Mouse (Mus musculus) heart, embryonic 12.5 days (tissue): Measurements from ENCODE around the gene Elp5. TPM values are rescaled to one million over a fixed set of nuclear protein-coding genes. Genes with fewer than 3 reads are reported as not detected.
A peak's percentile ranks its signal among the peaks of the same experiment; 100 is the strongest.

ENCODE experiments used
- ATAC-seq: fragments of 200-750 bp; cut with Nextera tagmentation; 2 replicates; pipeline ENCODE4 v1.8.0; 2017; ENCODE audit warnings: moderate TSS enrichment, moderate library complexity; ENCODE audit not compliant: insufficient number of reproducible peaks, low FRiP score
- H3K27ac ChIP-seq: fragments of 300-500 bp; sonication (generic); 2 replicates; pipeline ENCODE4 v1.5.1; 2016; ENCODE audit warnings: mild to moderate bottlenecking, moderate library complexity; ENCODE audit not compliant: poor library complexity, severe bottlenecking
- H3K27me3 ChIP-seq: fragments of 300-500 bp; sonication (generic); replicated peaks from 2 replicates; pipeline ENCODE4 v1.6.1; 2016; ENCODE audit warnings: mild to moderate bottlenecking, moderate library complexity
- H3K36me3 ChIP-seq: fragments of 300-500 bp; sonication (generic); 2 replicates; pipeline ENCODE4 v1.6.1; 2016; ENCODE audit warnings: mild to moderate bottlenecking, moderate library complexity
- H3K4me1 ChIP-seq: fragments of 300-500 bp; sonication (generic); replicated peaks from 2 replicates; pipeline ENCODE4 v1.6.1; 2016; ENCODE audit warnings: mild to moderate bottlenecking
- H3K4me2 ChIP-seq: fragments of 300-500 bp; sonication (generic); 2 replicates; pipeline ENCODE4 v1.6.1; 2016; ENCODE audit warnings: mild to moderate bottlenecking, moderate library complexity
- H3K4me3 ChIP-seq: fragments of 300-500 bp; sonication (generic); 2 replicates; pipeline ENCODE4 v1.5.1; 2016; ENCODE audit warnings: mild to moderate bottlenecking
- H3K9ac ChIP-seq: fragments of 300-500 bp; sonication (generic); 2 replicates; pipeline ENCODE4 v1.6.1; 2016; ENCODE audit warnings: mild to moderate bottlenecking, moderate library complexity
- H3K9me3 ChIP-seq: fragments of 300-500 bp; sonication (generic); replicated peaks from 2 replicates; pipeline ENCODE4 v1.6.1; 2016; ENCODE audit warnings: mild to moderate bottlenecking, moderate library complexity
- WGBS: fragments of 180-500 bp; shearing (Covaris S2); methylation state at CpG from one replicate; pipeline ENCODE4 v1.1.7; 2016; 5-methylcytosine and 5-hydroxymethylcytosine counted together
- polyA plus RNA-seq: library from polyadenylated mRNA; unstranded; fragments of >200 nt; fragmentation: Nextera tagmentation; extraction: Ambion mirVana; gene quantifications from 2 replicates; pipeline ENCODE4 v1.2.1, GENCODE M21; 2016

The Elp5 gene
- polyA plus RNA-seq, result 103 and 109 TPM in 2 replicates

DNA sequence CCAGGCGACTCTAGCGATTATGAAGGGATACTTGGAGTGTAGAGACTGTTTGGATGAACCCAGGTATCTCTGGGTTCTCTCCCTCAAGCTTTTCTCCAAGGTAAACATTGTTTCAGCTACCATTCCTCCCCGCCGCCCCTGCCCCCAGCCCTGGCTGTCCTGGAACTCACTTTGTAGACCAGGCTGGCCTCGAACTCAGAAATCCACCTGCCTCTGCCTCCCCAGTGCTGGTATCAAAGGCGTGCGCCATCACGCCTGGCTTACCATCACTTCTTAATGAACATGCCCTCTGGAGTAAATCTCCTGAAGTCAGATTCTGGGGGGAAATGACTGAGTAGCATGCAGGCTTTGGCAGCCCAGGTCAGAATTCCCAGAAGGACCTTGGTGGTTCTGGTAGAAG, at the start of gene Elp5:
TSS of gene Elp5 (minus strand) at position 293 of the 400 bp plus-strand sequence.
- Histone ChIP-seq H3K4me2 (peak within 1 kb of the TSS; percentile 94), H3K4me1 (peaks cover 24% of the 10 kb centered on the region), H3K9me3 (no peaks in the 10 kb centered on the region), H3K36me3 (peaks cover 47% of the 10 kb centered on the region), H3K4me3 (peak within 1 kb of the TSS; percentile 87), H3K9ac (peak within 1 kb of the TSS; percentile 98), H3K27ac (peak within 1 kb of the TSS; percentile 99), H3K27me3 (no peaks in the 10 kb centered on the region)
- 52% methylated on average over 8 of the region's 8 CpGs for WGBS
- no peak for ATAC-seq

DNA sequence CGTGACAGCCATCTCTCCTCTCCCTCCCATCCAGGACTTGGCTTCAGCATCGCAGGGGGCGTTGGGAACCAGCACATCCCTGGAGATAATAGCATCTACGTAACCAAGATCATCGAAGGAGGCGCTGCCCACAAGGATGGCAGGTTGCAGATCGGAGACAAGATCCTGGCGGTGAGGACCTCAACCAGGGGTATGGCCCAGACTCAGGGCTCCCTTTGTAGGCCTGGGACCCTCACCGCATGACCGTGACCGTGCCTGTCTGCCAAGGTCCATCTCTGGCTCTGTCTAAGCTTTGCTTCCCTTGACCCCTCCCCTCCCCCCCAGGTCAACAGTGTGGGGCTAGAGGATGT, 49.0 kb upstream of the Elp5 start:
- Histone ChIP-seq H3K9ac (no peak overlapping the region), H3K27me3 (no peaks in the 10 kb centered on the region), H3K4me1 (peaks cover 41% of the 10 kb centered on the region), H3K9me3 (no peaks in the 10 kb centered on the region), H3K27ac (no peak overlapping the region), H3K4me3 (no peak overlapping the region), H3K36me3 (peaks cover 29% of the 10 kb centered on the region), H3K4me2 (no peak overlapping the region)
- ATAC-seq, result no peak
- 95% methylated on average over 11 of the region's 11 CpGs for WGBS

DNA sequence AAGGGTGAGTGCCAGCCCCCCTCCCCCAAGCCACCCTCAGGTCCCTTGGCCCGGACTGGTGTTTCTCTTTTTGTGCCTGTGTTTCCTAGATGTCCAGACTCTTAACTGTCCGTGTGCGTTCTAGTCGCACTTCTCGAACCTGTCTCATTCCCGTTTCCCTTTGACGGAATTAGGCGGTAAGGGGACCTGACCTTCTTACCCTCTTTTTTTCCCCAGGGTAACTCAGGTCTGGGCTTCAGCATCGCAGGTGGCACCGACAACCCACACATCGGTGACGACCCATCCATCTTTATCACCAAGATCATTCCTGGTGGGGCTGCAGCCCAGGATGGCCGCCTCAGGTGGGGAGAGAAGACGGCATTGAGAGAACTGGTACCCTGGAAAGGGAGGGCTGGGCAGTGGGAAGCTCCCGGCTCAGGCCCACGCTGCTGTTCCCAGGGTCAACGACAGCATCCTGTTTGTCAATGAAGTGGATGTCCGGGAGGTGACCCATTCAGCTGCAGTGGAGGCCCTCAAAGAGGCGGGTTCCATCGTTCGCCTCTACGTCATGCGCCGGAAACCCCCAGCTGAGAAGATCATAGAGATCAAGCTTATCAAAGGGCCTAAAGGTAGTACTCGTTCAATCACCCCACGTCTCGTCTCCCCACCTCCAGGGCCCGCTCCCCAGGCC, 48.5 kb upstream of the Elp5 start:
- 91% methylated on average over 28 of the region's 28 CpGs for WGBS
- Histone ChIP-seq H3K36me3 (peaks cover 29% of the 10 kb centered on the region), H3K27ac (no peak overlapping the region)

DNA sequence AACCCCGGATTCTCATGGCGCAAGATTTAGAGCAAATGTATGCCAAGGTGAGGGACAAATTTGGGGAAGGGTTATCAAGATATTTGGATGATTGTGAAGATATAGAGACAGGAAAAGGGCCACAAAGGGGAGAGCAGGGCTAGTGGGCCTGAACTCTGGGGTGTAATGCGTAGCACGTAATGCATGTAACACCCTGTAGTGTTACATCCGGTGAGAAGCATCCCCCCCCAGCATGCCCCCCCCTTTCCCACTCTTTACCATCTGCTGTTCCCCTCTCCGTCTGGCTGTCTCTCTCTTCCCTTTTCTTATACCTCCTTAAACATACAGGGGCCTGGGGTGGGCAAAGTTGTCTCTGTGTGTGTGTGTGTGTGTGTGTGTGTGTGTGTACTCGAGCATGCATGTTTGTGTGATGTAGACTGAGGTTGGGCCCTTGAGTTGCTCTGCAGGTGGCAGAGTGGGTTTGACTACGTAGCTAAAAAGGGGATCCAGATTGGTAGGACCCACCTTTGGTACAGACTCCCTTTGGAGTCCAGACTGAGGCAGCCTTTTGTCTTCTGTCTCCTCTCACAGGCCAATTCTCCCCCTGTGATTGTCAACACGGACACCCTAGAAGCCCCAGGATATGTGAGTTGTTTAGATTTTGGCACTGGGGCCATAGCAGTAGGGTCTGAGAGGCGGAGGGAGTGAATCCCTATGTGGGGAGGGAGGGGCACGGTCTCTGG, 47.7 kb upstream of the Elp5 start:
- Histone ChIP-seq H3K27me3 (no peaks in the 10 kb centered on the region), H3K27ac (no peak overlapping the region), H3K4me1 (peaks cover 50% of the 10 kb centered on the region), H3K4me3 (peak overlapping the region; percentile 25; the same call in 1 of the 2 replicates), H3K36me3 (peaks cover 29% of the 10 kb centered on the region), H3K9ac (peak overlapping the region; percentile 25; the same call in 1 of the 2 replicates), H3K4me2 (peak overlapping the region; percentile 69), H3K9me3 (no peaks in the 10 kb centered on the region)
- 53% methylated on average over 11 of the region's 11 CpGs for WGBS
- ATAC-seq, result peak; percentile 24; the same call in 1 of the 2 replicates

More for the DNA sequence above, 48.5 kb upstream of the Elp5 start:
- Histone ChIP-seq H3K9ac (no peak overlapping the region), H3K4me2 (no peak overlapping the region), H3K4me1 (peaks cover 46% of the 10 kb centered on the region), H3K9me3 (no peaks in the 10 kb centered on the region), H3K27me3 (no peaks in the 10 kb centered on the region), H3K4me3 (no peak overlapping the region)
- no peak for ATAC-seq

DNA sequence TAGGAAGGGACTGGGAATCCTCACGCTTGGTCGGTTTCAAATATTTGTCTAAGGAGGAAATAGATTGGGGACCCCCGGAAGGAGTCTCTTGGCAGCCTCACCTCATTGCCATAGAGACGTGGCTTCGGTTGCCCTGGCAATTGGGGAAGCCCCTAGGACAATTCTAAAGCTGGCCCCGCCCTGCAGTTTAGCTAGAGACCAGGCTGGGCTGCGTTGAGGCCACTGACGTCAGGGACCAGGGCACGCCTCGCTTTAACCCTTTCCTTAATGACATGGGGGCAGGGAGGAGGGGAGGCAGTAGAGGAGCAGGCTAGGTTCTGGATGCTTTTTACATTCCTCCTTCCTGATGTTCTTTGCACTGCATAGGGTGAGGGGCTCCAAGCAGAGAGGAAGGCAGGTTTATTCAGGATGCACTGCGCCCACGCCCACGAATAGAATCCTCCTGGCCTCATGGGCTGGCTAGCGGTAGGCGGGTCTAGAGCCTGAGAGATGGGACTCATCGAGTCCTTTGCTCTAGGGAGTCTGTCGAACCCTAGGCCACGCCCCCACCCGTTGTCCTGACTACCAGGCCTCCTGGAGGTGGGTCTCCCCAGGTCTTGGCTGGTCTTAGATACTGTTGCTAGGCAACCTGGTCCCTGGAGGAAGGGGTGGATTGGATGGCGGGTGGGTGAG, 46.9 kb upstream of the Elp5 start:
- Histone ChIP-seq H3K36me3 (peaks cover 29% of the 10 kb centered on the region), H3K27ac (peak overlapping the region; percentile 77), H3K9me3 (no peaks in the 10 kb centered on the region), H3K9ac (peak overlapping the region; percentile 25; the same call in 1 of the 2 replicates), H3K4me1 (peaks cover 53% of the 10 kb centered on the region), H3K4me3 (peak overlapping the region; percentile 25), H3K4me2 (peak overlapping the region; percentile 69), H3K27me3 (no peaks in the 10 kb centered on the region)
- WGBS, result 1% methylated on average over 20 of the region's 20 CpGs
- peak; percentile 75 for ATAC-seq

DNA sequence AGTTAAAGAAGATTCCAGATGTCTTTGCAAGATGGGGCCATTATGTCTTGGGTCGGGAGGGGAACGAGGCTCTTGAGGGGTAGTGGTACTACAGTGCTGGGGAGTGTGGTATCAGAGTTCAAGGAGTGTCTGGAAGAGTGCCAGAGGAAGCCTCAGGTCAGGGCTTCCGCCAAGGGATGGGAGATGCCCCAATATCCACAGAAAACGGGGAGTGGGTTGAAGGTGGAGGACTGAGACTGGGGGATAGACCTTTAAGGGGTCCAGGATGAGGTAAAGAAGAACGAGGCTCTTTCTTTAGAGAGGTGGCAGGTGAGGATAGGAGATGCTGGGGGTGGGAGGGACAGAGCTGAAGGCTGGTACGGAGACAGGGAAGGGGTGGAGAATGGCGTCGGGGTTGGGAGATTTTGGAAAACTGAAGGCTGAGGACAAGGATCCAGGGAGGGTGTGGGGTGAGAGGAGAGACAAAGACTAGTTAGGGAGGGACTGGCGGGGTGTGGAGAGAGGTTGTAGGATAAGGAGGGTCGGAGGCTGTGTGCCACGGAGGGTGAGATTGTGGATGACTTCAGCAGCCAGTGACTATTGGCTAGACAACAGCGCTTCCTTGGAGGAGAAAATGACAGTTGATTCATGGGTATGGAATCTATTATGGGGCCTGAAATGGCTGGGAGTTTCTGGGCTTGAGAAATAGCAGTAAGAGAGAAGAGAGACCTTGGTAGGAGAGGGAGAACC, 46.2 kb upstream of the Elp5 start:
- H3K9ac ChIP-seq, result peak overlapping the region; percentile 22; the same call in 1 of the 2 replicates
- H3K9me3 ChIP-seq, result no peaks in the 10 kb centered on the region
- WGBS, result 23% methylated on average over 12 of the region's 12 CpGs
- peak overlapping the region; percentile 25 for H3K4me3 ChIP-seq
- no peaks in the 10 kb centered on the region for H3K27me3 ChIP-seq
- peak overlapping the region; percentile 69 for H3K4me2 ChIP-seq
- ATAC-seq, result no peak
- peaks cover 26% of the 10 kb centered on the region for H3K36me3 ChIP-seq
- peak overlapping the region; percentile 77 for H3K27ac ChIP-seq
- peaks cover 60% of the 10 kb centered on the region for H3K4me1 ChIP-seq

DNA sequence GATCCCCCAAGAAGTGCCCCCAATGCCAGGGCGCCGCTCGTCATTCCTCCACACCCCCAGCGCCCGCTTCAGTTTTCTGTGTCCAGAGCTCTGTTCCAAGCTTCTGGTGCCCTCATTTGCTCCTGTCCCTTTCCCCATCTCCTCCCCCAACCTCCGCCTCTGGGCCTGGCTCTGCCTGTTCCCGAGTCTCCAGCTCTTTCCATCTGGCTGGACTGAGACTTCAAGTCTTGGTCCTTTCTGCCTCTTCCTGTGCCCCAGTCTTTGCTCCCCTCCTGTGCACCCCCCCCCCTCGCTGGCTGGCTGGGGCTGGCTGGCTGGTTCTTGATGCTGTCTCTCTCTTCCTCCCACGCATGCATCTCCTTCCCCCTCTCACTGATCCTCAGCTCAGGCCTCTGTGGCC, 45.1 kb upstream of the Elp5 start:
- 0 out of 2 replicates have a peak overlapping the region, but pooled peaks have one; percentile 18 for H3K27ac ChIP-seq
- H3K9ac ChIP-seq, result no peak overlapping the region
- H3K9me3 ChIP-seq, result no peaks in the 10 kb centered on the region
- peaks cover 65% of the 10 kb centered on the region for H3K4me1 ChIP-seq
- no peak for ATAC-seq
- H3K4me2 ChIP-seq, result peak overlapping the region; percentile 69
- peak overlapping the region; percentile 39; the same call in 1 of the 2 replicates for H3K4me3 ChIP-seq
- peaks cover 18% of the 10 kb centered on the region for H3K36me3 ChIP-seq
- H3K27me3 ChIP-seq, result no peaks in the 10 kb centered on the region
- 40% methylated on average over 9 of the region's 9 CpGs for WGBS

DNA sequence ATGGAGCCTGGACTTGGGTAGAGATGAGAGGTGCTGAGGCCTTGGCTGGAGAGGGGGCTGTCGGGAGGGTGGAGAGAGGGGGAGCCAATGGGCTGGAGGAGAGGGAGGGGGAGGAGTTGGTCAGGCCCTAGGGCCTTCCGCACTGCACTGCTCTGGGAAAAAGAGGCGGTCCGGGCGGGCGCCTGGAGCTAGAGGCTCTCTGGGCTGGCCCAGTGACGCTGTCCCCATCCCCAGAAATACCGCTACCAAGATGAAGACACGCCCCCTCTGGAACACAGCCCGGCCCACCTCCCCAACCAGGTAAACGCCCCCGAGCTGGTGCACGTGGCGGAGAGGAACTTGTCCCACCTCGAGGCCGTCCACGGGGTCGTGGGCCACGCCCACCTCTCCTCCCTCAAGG, 44.4 kb upstream of the Elp5 start:
- ATAC-seq, result peak; percentile 66
- Histone ChIP-seq H3K4me2 (peak overlapping the region; percentile 69), H3K27ac (0 out of 2 replicates have a peak overlapping the region, but pooled peaks have one; percentile 22), H3K36me3 (peaks cover 11% of the 10 kb centered on the region), H3K4me3 (peak overlapping the region; percentile 39), H3K9ac (peak overlapping the region; percentile 29; the same call in 1 of the 2 replicates), H3K4me1 (peaks cover 66% of the 10 kb centered on the region), H3K27me3 (no peaks in the 10 kb centered on the region), H3K9me3 (no peaks in the 10 kb centered on the region)
- under 1% methylated on average over 18 of the region's 19 CpGs for WGBS

DNA sequence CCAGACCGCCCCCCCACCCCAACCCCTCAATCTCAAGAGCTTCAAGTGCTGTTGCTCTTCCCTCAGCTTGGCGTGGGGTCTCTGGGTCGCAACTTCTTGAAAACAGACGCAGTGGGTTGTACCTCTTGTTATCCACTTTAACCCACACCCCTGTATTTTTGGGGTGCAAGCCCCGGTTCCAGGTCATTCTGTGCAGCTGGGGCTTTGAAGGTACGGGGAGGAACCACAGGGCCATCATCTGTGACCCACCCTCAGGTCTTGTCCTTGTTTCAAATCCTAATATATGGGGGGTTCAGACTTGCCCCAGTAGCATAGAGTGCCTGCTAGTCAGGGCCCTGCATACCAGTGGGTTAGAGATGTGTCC, 41.8 kb upstream of the Elp5 start:
- peaks cover 80% of the 10 kb centered on the region for H3K4me1 ChIP-seq
- WGBS, result 17% methylated on average over 6 of the region's 6 CpGs
- H3K36me3 ChIP-seq, result no peaks in the 10 kb centered on the region
- H3K27me3 ChIP-seq, result no peaks in the 10 kb centered on the region
- H3K27ac ChIP-seq, result no peak overlapping the region
- H3K9ac ChIP-seq, result peak overlapping the region; percentile 64
- peak overlapping the region; percentile 75 for H3K4me2 ChIP-seq
- peak overlapping the region; percentile 46 for H3K4me3 ChIP-seq
- no peak for ATAC-seq
- no peaks in the 10 kb centered on the region for H3K9me3 ChIP-seq

DNA sequence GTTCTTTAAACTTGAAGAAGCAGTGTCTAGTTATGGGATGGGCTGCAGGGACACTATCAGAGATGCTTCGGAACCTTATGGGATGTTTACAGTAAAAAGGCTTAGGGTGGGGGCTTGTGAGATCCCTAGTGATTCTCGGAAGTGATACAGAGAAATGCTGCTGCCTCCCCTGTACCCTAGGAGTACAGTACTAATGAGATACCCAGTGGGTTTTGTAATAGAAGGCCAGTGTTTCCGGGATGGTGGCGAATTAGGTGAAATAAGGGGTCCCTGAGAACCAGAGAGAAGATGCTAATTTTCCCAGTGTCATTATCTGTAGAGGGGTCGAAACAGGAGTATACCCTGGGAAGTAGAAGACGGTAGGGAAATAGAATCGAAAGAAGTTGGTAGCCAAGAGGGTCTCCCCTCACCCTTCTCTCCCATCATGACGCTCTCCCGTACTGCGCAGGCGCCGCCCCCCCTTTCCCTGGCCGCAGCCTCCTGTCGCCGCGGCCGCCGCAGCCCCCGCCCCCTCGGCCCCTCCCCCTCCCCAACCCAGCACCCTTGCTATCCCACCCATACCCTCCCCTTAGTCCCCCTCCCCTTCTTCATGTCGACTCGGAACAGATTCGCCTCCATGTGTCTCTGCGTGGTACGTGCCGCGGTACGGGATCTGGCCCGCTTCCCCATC, 41.3 kb upstream of the Elp5 start:
- WGBS, result 8% methylated on average over 20 of the region's 29 CpGs
- H3K4me3 ChIP-seq, result peak overlapping the region; percentile 46
- no peaks in the 10 kb centered on the region for H3K27me3 ChIP-seq
- H3K4me2 ChIP-seq, result peak overlapping the region; percentile 75
- H3K36me3 ChIP-seq, result no peaks in the 10 kb centered on the region
- no peaks in the 10 kb centered on the region for H3K9me3 ChIP-seq
- peak overlapping the region; percentile 64 for H3K9ac ChIP-seq
- ATAC-seq, result no peak
- H3K27ac ChIP-seq, result no peak overlapping the region
- peaks cover 80% of the 10 kb centered on the region for H3K4me1 ChIP-seq
